Mouse (Mus musculus) forelimb bud, embryonic 11.5 days (tissue): ENCODE results near the gene 2410004B18Rik.

Experiments used
- DNase-seq: peaks from one replicate; pipeline ENCODE4 v3.0.0-alpha.2; 2012; ENCODE audit warnings: low read depth, low spot score

The 2410004B18Rik gene

DNA sequence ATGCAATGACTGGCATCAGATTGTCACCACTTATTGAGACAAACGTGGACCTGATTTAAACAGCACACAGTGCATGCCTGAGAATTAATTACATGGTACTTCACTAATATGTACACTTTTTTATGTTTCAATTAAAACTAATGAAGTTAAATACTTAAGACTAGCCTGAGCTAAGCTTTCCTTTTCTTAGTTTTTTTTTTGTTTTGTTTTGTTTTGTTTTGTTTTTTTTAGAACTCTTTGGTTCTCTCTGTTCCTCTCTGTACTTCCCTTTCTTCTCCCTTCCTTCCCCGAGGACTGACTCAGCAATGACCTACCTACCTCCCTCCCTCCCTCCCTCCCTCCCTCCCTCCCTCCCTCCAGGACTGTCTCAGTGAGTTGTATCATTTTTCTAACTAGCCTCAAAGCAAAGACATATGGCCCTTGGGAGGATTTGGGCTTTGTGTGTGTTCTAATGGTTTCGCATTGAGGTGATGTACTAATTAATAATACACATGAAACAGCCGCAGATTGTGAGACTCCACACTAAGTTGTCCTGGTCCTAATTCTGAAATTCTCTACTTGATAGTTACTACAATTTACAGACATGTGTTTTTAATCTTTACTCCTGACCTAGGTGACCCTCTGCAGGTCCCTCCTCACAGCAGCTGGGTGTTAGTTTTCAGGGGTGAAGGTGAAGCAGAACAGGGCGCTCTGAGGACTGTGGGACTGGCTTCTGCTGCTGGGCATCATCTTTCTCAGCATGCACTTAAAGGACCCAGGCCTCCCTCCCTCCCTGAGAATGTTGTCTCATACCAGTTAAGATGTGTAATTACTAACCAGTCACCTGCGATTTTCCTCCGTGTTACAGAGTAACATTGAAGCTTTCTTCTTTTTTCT, 8.1 kb upstream of the 2410004B18Rik start:
- DNase-seq, result peak; percentile 31

- no peak for DNase-seq
Measured at GRCm38 (mm10) chr3:145933845-145934244, 4.0 kb upstream of the 2410004B18Rik start.

GRCm38 (mm10) chr3:145938405-145939349, 863 bp downstream of the 2410004B18Rik start:
- DNase-seq, result no peak

DNA sequence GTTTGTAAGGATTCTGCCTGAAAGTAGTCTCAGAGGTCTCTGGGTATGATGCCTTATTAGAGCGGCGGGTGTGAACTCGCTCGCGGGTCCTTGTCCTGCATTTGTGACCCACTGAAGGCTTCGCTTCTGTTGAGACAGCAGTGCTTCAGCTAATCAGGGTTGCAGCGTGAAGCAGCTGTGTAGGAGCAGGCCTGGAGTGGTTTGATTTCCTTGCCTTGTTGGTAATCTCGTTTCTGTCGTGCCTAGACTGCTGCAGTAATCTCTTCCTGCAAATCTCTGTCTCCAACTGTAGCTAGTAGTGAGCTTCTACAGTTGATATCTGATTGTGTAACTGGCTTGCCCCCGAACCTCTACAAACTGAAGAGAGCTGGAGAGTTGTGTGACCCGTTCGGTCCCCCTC, 1.6 kb downstream of the 2410004B18Rik start:
- DNase-seq, result no peak

DNA sequence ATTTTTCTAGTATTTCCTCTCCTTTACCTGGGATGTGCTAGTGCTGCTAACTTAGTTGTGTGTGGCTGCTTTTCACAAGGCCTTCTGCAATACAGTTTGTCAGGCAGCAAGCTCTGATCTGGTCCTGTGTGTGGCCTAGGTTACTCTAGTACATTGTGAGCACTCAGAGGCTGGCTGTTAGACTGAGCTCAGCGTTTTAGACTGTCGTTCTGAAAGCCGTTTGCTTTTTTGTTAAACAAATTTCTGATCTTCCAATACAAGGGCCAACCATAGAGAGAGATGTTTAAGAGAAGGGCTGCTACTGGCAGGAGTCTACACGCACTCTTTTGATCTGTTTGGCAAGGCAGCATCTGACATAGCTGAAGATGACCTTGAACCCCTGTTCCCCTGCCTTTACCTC, 2.2 kb downstream of the 2410004B18Rik start:
- DNase-seq, result no peak

DNA sequence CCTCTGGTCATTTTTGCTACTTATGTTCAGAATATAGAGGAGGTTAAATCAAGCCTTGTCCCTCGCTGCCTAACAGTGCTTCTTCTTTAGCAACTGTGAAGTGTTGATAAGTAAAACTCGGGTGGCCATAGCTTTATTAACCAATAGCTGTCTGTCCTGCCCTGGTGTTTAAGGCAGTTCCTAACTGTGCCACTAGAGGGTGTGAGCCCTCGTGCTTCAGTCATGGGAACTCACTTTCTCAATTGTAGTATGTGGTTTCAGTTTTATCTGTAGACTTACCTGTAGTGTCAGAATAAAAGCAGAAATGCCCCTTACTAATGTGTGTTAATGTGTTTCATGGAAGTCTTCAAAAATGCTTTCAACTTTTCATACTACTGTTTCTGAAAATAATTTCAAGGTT, 4.2 kb downstream of the 2410004B18Rik start:
- peak; percentile 78 for DNase-seq

- DNase-seq, result no peak
Measured at GRCm38 (mm10) chr3:145944348-145944747, 6.5 kb downstream of the 2410004B18Rik start.

DNA sequence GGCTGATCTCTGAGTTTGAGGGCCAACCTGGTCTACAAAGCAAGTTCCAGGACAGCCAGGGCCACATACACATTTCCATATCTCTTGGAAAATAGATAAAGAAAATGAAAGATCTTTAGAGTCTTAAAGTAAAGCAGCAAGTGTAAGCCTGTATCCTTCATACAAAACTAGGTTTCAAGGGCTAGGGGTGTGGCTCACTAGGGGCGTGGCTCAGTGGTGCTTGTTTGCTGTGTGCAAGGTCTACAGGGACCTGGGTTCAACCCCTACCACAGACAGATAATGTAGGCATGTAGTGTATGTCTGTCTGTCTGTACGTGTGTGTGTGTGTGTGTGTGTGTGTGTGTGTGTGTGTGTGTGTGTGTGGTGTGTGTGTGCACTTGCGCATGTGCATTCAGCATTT, 8.1 kb downstream of the 2410004B18Rik start:
- DNase-seq, result no peak

DNA sequence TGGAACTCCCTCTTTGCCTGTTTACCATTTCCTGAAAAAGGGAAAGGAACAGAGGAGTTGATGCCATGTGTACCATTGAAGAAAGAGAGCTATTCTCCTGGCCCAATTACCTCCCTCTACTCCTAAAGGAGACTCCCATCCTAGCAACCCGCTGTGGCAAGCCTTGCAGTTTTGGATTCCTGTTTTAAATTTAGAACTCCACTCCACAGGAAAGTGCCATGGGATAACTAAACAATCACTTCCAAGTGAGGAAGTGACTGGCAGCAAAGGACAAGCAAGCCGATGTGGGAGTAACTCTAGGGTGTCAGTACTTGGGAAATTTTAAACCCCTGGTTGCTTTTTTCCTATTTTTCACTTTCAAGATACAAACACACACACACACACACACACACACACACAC, 8.8 kb downstream of the 2410004B18Rik start:
- no peak for DNase-seq

GRCm38 (mm10) chr3:145947539-145948204, 9.9 kb downstream of the 2410004B18Rik start:
- no peak for DNase-seq

- peak; percentile 77 for DNase-seq
Measured at GRCm38 (mm10) chr3:145950034-145950814, 12.4 kb downstream of the 2410004B18Rik start.

GRCm38 (mm10) chr3:145950815-145951130, 13.0 kb downstream of the 2410004B18Rik start:
- no peak for DNase-seq

DNA sequence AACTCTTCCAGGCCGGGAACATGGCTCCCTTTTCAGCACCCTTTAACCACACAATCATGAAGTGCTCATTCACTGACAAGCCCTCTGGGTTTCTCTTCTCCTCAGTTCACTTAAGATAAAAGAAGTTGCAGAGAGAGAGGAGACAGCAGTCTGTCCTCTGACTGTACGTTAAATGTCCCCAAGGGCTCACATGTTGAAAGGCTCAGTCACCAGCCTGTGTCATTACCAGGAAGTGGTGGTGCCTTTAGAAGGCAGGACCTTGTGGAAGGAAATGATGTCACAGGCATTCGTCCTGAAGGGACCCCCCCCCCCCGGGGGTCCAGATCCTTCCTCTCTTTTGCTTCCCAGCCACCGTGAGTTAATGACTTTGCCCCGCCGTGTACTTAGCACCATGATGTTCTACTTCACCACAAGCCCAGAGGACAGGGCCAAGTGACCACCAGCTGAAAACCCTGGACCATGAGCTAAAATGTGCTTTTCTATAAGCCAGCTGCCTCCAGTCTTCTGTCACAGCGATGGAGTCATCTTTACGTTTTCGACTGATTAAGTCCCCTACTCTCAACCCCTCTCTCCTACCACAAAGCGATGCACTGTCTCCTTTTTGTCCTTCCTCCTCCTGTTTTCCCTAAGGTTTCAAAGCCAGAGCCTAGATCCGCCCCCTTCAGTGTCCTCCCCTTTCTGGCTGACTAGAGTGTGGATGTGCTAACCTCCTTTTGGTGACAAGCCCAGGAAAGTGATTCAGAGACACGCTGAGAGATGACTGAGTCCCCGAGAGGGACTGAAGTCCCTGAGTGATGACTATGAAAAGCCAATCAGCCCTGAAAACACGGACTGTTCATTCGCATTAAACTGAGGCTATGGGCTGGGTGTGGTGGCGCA, 13.7 kb downstream of the 2410004B18Rik start:
- DNase-seq, result no peak

- DNase-seq, result no peak
Measured at GRCm38 (mm10) chr3:145952945-145953344, 15.1 kb downstream of the 2410004B18Rik start.

DNA sequence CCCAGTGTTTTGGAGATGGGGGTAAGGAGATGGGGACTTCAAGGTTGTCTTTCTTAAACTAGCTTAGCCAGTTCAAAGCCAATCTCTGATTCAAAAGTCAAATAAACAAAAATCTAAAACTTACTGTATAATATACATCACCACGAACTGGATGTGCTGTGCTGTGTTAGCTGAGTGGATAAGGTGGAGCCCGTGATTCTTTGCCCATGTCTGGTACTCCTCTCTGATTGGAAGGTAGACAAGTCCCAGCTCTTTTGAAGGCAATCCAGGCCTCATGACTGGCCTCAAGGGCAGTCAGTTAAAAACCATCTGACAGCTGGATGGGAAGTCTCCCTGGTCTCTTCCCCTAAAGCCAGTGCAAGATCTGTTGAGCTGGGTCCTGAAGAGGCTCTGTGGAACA, 15.6 kb downstream of the 2410004B18Rik start:
- no peak for DNase-seq

- DNase-seq, result no peak
Measured at GRCm38 (mm10) chr3:145959824-145960223, 22.0 kb downstream of the 2410004B18Rik start.

DNA sequence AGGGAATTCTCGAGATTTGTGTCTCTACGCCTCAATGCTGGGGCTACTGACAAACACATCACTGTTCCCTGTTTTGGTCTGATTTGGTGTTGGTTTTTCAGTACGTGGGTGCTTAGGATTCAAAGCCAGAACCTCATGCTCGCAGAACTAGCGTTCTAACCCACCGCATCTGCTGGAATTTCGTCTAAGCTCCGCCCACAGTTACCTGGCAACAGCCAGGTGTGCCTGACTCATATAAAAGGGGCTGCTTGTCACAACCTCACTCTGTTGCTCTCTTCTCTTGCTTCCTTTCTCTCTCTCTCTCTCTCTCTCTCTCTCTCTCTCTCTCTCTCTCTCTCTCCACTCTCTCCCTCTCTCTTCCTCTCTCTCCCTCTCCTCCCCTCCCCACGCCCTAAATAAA, 24.6 kb downstream of the 2410004B18Rik start:
- DNase-seq, result no peak

GRCm38 (mm10) chr3:145963101-145964017, 25.5 kb downstream of the 2410004B18Rik start:
- no peak for DNase-seq

DNA sequence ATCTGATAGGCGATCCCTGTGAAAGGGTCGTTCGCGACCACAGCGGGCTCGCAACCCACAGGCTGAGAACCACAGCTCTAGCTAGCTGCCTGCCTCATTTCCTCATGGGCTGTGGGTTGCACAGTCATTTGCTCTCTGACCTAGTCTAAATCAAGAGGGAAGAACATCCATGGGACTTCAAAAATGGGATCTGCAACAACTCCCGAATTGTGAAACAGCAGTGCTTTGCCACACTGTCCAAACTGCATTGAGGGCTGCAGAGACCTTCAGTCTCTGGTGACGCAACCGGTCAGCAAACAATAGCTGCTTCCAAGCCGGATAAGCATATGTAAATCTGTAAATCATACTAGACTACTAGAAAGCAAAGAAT, 26.2 kb downstream of the 2410004B18Rik start:
- DNase-seq, result peak; percentile 20
